Mouse (Mus musculus) embryonic facial prominence, embryonic 12.5 days (tissue): ENCODE results near the gene Zfp106. TPM values are rescaled to one million over a fixed set of nuclear protein-coding genes. Genes with fewer than 3 reads are reported as not detected.

Experiments
- ATAC-seq: fragments of 200-750 bp; cut with Nextera tagmentation; 2 replicates; pipeline ENCODE4 v1.8.0; 2017; ENCODE audit not compliant: insufficient number of reproducible peaks, insufficient read depth, low FRiP score, low TSS enrichment
- H3K27ac ChIP-seq: fragments of 300-500 bp; sonication (generic); 2 replicates; pipeline ENCODE4 v1.5.1; 2016; ENCODE audit warnings: mild to moderate bottlenecking
- H3K27me3 ChIP-seq: fragments of 300-500 bp; sonication (generic); 2 replicates; pipeline ENCODE4 v1.6.1; 2016; ENCODE audit warnings: mild to moderate bottlenecking, moderate library complexity
- H3K36me3 ChIP-seq: fragments of 300-500 bp; sonication (generic); 2 replicates; pipeline ENCODE4 v1.6.1; 2016; ENCODE audit warnings: mild to moderate bottlenecking
- H3K4me1 ChIP-seq: fragments of 300-500 bp; sonication (generic); 2 replicates; pipeline ENCODE4 v1.6.1; 2016
- H3K4me2 ChIP-seq: fragments of 300-500 bp; sonication (generic); replicated peaks from 2 replicates; pipeline ENCODE4 v1.6.1; 2016; ENCODE audit warnings: mild to moderate bottlenecking, moderate library complexity
- H3K4me3 ChIP-seq: fragments of 300-500 bp; sonication (generic); 2 replicates; pipeline ENCODE4 v1.5.1; 2016; ENCODE audit warnings: mild to moderate bottlenecking
- H3K9ac ChIP-seq: fragments of 300-500 bp; sonication (generic); 2 replicates; pipeline ENCODE4 v1.6.1; 2016; ENCODE audit warnings: mild to moderate bottlenecking, moderate library complexity
- H3K9me3 ChIP-seq: fragments of 300-500 bp; sonication (generic); 2 replicates; pipeline ENCODE4 v1.6.1; 2016; ENCODE audit warnings: mild to moderate bottlenecking, moderate library complexity
- WGBS: fragments of 180-500 bp; shearing (Covaris S2); methylation state at CpG from one replicate; pipeline ENCODE4 v1.1.7; 2016; 5-methylcytosine and 5-hydroxymethylcytosine counted together
- polyA plus RNA-seq: library from polyadenylated mRNA; unstranded; fragments of >200 nt; fragmentation: Nextera tagmentation; extraction: Ambion mirVana; gene quantifications from 2 replicates; pipeline ENCODE4 v1.2.1, GENCODE M21; 2016

Zfp106 gene
- polyA plus RNA-seq, 1 experiment from 2014 or later: 57.0 TPM

- Histone ChIP-seq H3K9ac (no peak overlapping the region), H3K4me1 (peaks cover 7% of the 10 kb centered on the region; the same call in 1 of the 2 replicates), H3K4me3 (no peak overlapping the region), H3K36me3 (peaks cover 25% of the 10 kb centered on the region), H3K4me2 (no peak overlapping the region), H3K27ac (no peak overlapping the region), H3K27me3 (no peaks in the 10 kb centered on the region), H3K9me3 (no peaks in the 10 kb centered on the region)
- 30% methylated on average over 1 of the region's 1 CpGs for WGBS
- ATAC-seq: peak; percentile 60; the same call in 1 of the 2 replicates
These were observed 23.9 kb downstream of the Zfp106 start for GRCm38 (mm10) chr2:120539778-120540208.

GRCm38 (mm10) chr2:120539333-120539732, 24.3 kb downstream of the Zfp106 start:
- peaks cover 7% of the 10 kb centered on the region; the same call in 1 of the 2 replicates for H3K4me1 ChIP-seq
- ATAC-seq: no peak
- 86% methylated on average over 3 of the region's 3 CpGs for WGBS
- no peak overlapping the region for H3K27ac ChIP-seq
- H3K27me3 ChIP-seq: no peaks in the 10 kb centered on the region
- H3K36me3 ChIP-seq: peaks cover 26% of the 10 kb centered on the region
- no peak overlapping the region for H3K9ac ChIP-seq
- no peak overlapping the region for H3K4me2 ChIP-seq
- no peaks in the 10 kb centered on the region for H3K9me3 ChIP-seq
- no peak overlapping the region for H3K4me3 ChIP-seq

- H3K9ac ChIP-seq: no peak overlapping the region
- peaks cover 84% of the 10 kb centered on the region for H3K36me3 ChIP-seq
- whole genome bisulfite sequencing: 92% methylated on average over 4 of the region's 4 CpGs
- no peak overlapping the region for H3K4me2 ChIP-seq
- H3K4me1 ChIP-seq: no peaks in the 10 kb centered on the region
- no peak overlapping the region for H3K27ac ChIP-seq
- H3K27me3 ChIP-seq: no peaks in the 10 kb centered on the region
- H3K4me3 ChIP-seq: no peak overlapping the region
- no peak for ATAC-seq
- no peaks in the 10 kb centered on the region for H3K9me3 ChIP-seq
These were observed 32.4 kb downstream of the Zfp106 start for GRCm38 (mm10) chr2:120531223-120531622.

- H3K36me3 ChIP-seq: peaks cover 89% of the 10 kb centered on the region
- H3K9ac ChIP-seq: no peak overlapping the region
- H3K4me2 ChIP-seq: no peak overlapping the region
- H3K27ac ChIP-seq: no peak overlapping the region
- no peaks in the 10 kb centered on the region for H3K9me3 ChIP-seq
- H3K4me3 ChIP-seq: no peak overlapping the region
- no peaks in the 10 kb centered on the region for H3K4me1 ChIP-seq
- H3K27me3 ChIP-seq: no peaks in the 10 kb centered on the region
- no peak for ATAC-seq
These were observed 34.1 kb downstream of the Zfp106 start for GRCm38 (mm10) chr2:120529531-120529930.

- no peak overlapping the region for H3K4me2 ChIP-seq
- no peak overlapping the region for H3K9ac ChIP-seq
- H3K27ac ChIP-seq: no peak overlapping the region
- H3K4me3 ChIP-seq: no peak overlapping the region
- 91% methylated on average over 5 of the region's 5 CpGs for WGBS
- H3K36me3 ChIP-seq: peaks cover 94% of the 10 kb centered on the region
- no peaks in the 10 kb centered on the region for H3K9me3 ChIP-seq
- H3K27me3 ChIP-seq: no peaks in the 10 kb centered on the region
- no peaks in the 10 kb centered on the region for H3K4me1 ChIP-seq
- no peak for ATAC-seq
These were observed 36.9 kb downstream of the Zfp106 start for GRCm38 (mm10) chr2:120526771-120527170.

DNA sequence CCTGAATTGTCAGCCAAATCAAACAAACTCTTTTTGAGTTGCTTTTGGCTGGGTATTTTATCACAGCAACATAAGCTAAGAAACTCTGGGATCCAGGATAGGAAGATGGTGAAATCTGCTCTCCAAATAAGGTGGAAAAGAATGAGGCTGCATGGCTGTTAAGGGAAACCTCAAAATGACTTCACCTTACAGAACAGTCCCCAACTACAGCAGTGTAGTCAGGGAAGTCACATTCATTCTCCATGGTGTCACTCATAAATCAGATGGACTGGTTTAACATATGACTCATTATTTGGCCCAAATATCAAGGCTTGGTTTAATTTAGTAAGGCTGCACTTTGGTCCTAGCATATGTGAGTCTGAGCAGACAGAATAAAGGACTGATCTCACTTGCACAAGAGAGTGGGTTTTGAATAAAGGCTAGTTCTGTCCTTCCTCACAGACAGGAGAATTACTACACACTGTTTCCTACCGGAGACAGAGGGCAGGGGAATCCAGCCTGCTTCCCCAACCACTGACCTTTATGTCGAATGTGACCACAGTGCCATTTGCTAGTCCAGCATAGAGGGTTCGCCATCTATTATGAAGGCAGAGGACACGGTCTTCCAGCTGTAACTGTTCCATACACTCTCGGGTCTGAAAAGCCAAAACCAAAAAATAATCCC, 45.0 kb downstream of the Zfp106 start:
- Histone ChIP-seq H3K4me1 (no peaks in the 10 kb centered on the region), H3K4me2 (no peak overlapping the region), H3K27ac (no peak overlapping the region), H3K36me3 (peaks cover 86% of the 10 kb centered on the region), H3K9me3 (no peaks in the 10 kb centered on the region), H3K9ac (no peak overlapping the region), H3K27me3 (no peaks in the 10 kb centered on the region), H3K4me3 (no peak overlapping the region)
- no peak for ATAC-seq
- WGBS: 88% methylated on average over 5 of the region's 5 CpGs

DNA sequence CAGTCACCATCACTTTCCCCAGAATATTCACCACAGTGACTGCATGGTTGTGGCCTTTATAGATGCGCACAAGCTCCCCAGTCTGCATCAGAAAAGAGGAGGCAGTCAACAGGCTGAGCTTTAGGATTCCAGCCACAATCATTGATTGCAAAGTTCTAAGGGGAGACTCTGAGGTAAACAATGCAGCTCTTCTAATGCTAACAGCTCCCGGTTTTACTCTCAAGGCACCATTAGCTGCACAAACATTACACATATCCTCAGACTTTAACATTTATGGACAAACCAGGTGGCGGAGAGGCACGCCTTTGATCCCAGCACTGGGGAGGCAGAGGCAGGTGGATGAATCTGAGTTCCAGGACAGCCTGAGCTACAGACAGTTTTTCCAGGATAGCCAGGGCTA, 49.5 kb downstream of the Zfp106 start:
- Histone ChIP-seq H3K27ac (no peak overlapping the region), H3K4me1 (no peaks in the 10 kb centered on the region), H3K36me3 (peaks cover 76% of the 10 kb centered on the region), H3K4me3 (no peak overlapping the region), H3K9ac (no peak overlapping the region), H3K9me3 (no peaks in the 10 kb centered on the region), H3K4me2 (no peak overlapping the region), H3K27me3 (no peaks in the 10 kb centered on the region)
- WGBS: 94% methylated on average over 4 of the region's 4 CpGs
- no peak for ATAC-seq

DNA sequence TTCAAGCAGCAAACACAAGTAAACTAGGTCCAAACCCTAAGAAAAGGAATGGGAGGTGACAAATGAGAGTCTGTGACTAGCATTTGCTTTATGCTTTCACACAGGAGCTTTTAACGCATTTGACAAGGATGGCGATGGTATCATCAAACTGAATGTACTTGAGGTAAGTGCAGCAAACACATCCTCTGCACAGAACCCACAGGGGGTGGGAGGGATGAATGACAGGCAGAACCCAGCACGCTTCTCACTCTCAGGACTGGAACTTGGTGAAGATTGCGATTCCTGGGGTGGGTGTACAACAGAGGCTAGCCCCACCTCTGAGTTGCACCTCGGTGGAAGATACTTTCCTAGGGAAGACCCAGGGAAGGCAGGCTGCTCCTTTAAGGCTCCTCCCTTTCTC, 59.7 kb downstream of the Zfp106 start:
- no peak for ATAC-seq
- H3K27me3 ChIP-seq: no peaks in the 10 kb centered on the region
- WGBS: 82% methylated on average over 5 of the region's 5 CpGs
- H3K4me1 ChIP-seq: peaks cover 18% of the 10 kb centered on the region
- no peak overlapping the region for H3K4me3 ChIP-seq
- no peaks in the 10 kb centered on the region for H3K9me3 ChIP-seq
- H3K36me3 ChIP-seq: peaks cover 32% of the 10 kb centered on the region
- no peak overlapping the region for H3K9ac ChIP-seq
- no peak overlapping the region for H3K4me2 ChIP-seq
- no peak overlapping the region for H3K27ac ChIP-seq

DNA sequence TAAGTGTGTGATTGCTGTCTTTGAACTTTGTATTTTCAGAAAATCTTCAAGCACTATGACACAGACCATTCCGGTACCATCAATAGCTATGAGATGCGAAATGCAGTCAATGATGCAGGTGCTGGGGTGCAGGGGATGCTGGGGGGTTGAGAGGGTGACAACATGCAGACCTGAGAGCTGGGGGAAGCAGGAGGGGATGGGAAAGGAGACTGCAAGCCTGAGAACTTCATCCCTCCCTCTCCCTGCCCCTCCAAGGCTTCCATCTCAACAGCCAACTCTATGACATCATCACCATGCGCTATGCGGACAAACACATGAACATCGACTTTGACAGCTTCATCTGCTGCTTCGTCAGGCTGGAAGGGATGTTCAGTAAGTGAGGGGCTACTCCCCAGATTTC, 60.5 kb downstream of the Zfp106 start:
- H3K4me3 ChIP-seq: no peak overlapping the region
- H3K9ac ChIP-seq: no peak overlapping the region
- H3K4me1 ChIP-seq: peaks cover 18% of the 10 kb centered on the region
- no peaks in the 10 kb centered on the region for H3K9me3 ChIP-seq
- 84% methylated on average over 6 of the region's 6 CpGs for WGBS
- no peak for ATAC-seq
- H3K27me3 ChIP-seq: no peaks in the 10 kb centered on the region
- no peak overlapping the region for H3K4me2 ChIP-seq
- H3K27ac ChIP-seq: no peak overlapping the region
- peaks cover 23% of the 10 kb centered on the region for H3K36me3 ChIP-seq

DNA sequence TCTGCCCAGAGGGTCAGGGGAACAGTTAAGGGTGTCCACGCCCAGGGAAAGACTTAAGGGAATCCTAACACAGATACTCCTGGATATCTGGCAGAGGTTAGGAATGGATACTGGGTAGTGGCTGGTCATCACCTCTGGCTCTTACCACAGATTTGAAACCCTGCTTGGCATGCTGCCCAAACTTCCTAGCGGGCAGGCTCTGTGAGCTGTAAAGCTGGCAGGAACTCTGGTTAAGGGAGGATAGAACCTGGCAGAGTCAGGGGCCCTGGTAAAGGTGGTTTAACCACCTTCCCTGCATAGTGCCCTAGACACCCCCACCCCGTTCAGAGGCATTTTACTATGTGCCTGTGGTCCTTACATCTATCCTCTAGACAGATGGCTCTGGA, 61.0 kb downstream of the Zfp106 start:
- Histone ChIP-seq H3K4me2 (no peak overlapping the region), H3K4me1 (peaks cover 18% of the 10 kb centered on the region), H3K4me3 (no peak overlapping the region), H3K27ac (no peak overlapping the region), H3K27me3 (no peaks in the 10 kb centered on the region), H3K9ac (no peak overlapping the region), H3K36me3 (peaks cover 20% of the 10 kb centered on the region), H3K9me3 (no peaks in the 10 kb centered on the region)
- WGBS: 78% methylated on average over 3 of the region's 3 CpGs
- ATAC-seq: no peak

DNA sequence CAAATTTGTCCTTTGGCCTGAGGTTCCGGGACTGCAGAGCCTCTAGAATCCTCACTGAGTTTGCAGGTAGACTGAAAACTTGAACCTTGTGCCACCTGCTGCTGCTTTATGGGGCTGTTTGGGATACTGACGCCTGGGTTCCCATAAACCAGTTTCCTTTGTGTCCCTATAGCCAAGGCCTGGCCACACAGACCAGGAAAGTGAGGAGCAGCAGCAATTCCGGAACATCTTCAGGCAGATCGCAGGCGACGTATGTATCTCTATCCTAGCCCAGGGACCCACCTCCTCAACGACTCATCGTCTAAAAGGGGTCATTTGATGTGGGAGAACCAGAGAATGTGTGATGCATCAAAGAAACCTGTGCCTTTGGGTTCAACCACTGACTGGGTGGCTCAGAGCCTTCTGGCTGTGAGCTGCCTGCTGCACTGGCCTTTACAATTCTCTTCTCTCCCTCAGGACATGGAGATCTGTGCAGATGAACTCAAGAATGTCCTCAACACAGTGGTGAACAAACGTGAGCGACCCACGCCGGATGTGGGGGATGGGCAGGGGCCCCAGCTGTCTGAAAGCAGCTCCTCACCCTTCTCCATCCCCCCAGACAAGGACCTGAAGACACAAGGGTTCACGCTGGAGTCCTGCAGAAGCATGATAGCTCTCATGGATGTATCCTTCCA, 61.6 kb downstream of the Zfp106 start:
- Histone ChIP-seq H3K4me3 (no peak overlapping the region), H3K9me3 (no peaks in the 10 kb centered on the region), H3K4me2 (no peak overlapping the region), H3K27me3 (no peaks in the 10 kb centered on the region), H3K36me3 (peaks cover 20% of the 10 kb centered on the region), H3K4me1 (peaks cover 18% of the 10 kb centered on the region), H3K27ac (no peak overlapping the region), H3K9ac (no peak overlapping the region)
- 71% methylated on average over 13 of the region's 13 CpGs for WGBS
- no peak for ATAC-seq

GRCm38 (mm10) chr2:120501136-120501918, 62.3 kb downstream of the Zfp106 start:
- no peak overlapping the region for H3K27ac ChIP-seq
- peaks cover 17% of the 10 kb centered on the region for H3K36me3 ChIP-seq
- H3K4me1 ChIP-seq: peaks cover 18% of the 10 kb centered on the region
- 42% methylated on average over 14 of the region's 17 CpGs for WGBS
- no peaks in the 10 kb centered on the region for H3K27me3 ChIP-seq
- no peak overlapping the region for H3K4me2 ChIP-seq
- ATAC-seq: no peak
- H3K9ac ChIP-seq: no peak overlapping the region
- no peaks in the 10 kb centered on the region for H3K9me3 ChIP-seq
- H3K4me3 ChIP-seq: no peak overlapping the region
